29 mouse cellular contexts compared by ENCODE assay signal in the genomic region with DNA sequence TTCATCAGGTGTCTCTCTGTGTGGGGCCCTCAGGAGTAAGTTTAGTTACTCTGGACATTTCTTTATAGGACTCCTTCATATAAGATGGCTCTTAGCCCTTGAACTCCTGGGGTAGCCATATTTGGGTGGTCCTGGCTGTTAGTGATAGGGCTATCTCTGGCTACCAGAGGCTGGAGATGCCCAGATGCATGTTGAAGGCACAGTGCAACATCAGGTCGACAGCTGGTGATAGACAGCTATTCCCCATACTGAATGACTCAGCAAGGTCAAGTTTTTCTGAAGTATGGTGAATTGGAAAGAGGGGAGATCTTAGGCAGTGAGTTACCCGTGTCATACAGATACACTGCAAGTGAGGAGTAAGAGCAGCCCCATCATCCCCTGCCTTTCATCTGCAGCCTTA. TPM values are rescaled to one million over a fixed set of nuclear protein-coding genes. Genes with fewer than 3 reads are reported as not detected.
DNase-seq lines count a peak whose midpoint lies in the region; ATAC-seq and TF ChIP-seq lines count a peak whose summit lies in the region.
"Had no signal": no experiment of that assay in that cellular context is flagged by ENCODE, and none has a peak within 500 bp of the region (broad histone marks: within the 10 kb centered on the region; RNA-seq: fewer than 3 reads in every experiment).

No protein-coding gene starts in this region.

- TF ChIP-seq CTCF in intestine, postnatal 0 days (IDR thresholded peaks at IDR 0.05; ENCODE audit: low read depth) = no peak
- no peak for TF ChIP-seq CTCF in liver, embryonic 14.5 days (IDR thresholded peaks at IDR 0.05; ENCODE audit: low read depth)
- no peak for TF ChIP-seq CTCF in cerebellum, adult 2 months (IDR thresholded peaks at IDR 0.05; ENCODE audit: borderline replicate concordance, insufficient read depth, low read depth, low read length)

- peak; percentile 86 for TF ChIP-seq EP300 in liver, embryonic 14.5 days (IDR thresholded peaks at IDR 0.05; ENCODE audit: low read depth)

- ATAC-seq in intestine, postnatal 0 days = no peak
- no peak for ATAC-seq in intestine, embryonic 15.5 days
- peak; percentile 81 for ATAC-seq in liver, embryonic 14.5 days (ENCODE audit: insufficient read depth)
- peak; percentile 67 for ATAC-seq in megakaryocyte-erythroid progenitor cell, adult 5-6 weeks (replicated peaks; ENCODE audit: low FRiP score, low TSS enrichment, poor library complexity, severe bottlenecking)
- ATAC-seq: forebrain, embryonic 15.5 days; inflammation-experienced regulatory T-cells, adult 6 months had no signal

- TF ChIP-seq POLR2A in cerebellum, adult 2 months (IDR thresholded peaks at IDR 0.05; ENCODE audit: borderline replicate concordance, insufficient read depth, low read length) = no peak

- DNase-seq in liver = peak; percentile 62
- DNase-seq in liver, embryonic 14.5 days (ENCODE audit: low read depth in 3 of 3, low spot score in 3 of 3) = peak in 1 of 3 experiments; percentile 54
- DNase-seq in cerebellum, postnatal 14 days = no peak
- DNase-seq in cerebellum, adult 2 months = no peak
- no peak for DNase-seq in adrenal gland, adult 18-20 months (ENCODE audit: low spot score in 2 of 2)
- DNase-seq: adrenal gland, postnatal 10 days; cerebellum, adult 8-10 months; cerebellum, postnatal 36 days; gastrocnemius, postnatal 25 days; layer of hippocampus, postnatal 36 days; left cerebral cortex, postnatal 4 days; midbrain, embryonic 14.5 days; right cerebral cortex, postnatal 25 days; spleen, adult 18-20 months; thymus, adult 2 months; thymus, postnatal 36 days had no signal

- H3K4me2 ChIP-seq in intestine, postnatal 0 days (replicated peaks; ENCODE audit: low read depth) = no peak overlapping the region
- H3K4me2 ChIP-seq in intestine, embryonic 15.5 days (replicated peaks) = no peak overlapping the region
- peak overlapping the region; percentile 11 for H3K4me2 ChIP-seq in liver, embryonic 14.5 days (ENCODE audit: low read depth)
- H3K4me2 ChIP-seq: forebrain, embryonic 15.5 days; hindbrain, embryonic 15.5 days; lung, embryonic 15.5 days had no signal

- no peak overlapping the region for H3K9ac ChIP-seq in intestine, postnatal 0 days (ENCODE audit: low read depth, low read length)
- no peak overlapping the region for H3K9ac ChIP-seq in intestine, embryonic 15.5 days
- H3K9ac ChIP-seq in liver, embryonic 14.5 days (replicated peaks) = 0 out of 2 replicates have a peak overlapping the region, but pooled peaks have one; percentile 11
- H3K9ac ChIP-seq: forebrain, embryonic 15.5 days; hindbrain, embryonic 15.5 days; lung, embryonic 15.5 days had no signal

- no peaks in the 10 kb centered on the region for H3K9me3 ChIP-seq in intestine, postnatal 0 days (ENCODE audit: control insufficient read depth)
- no peaks in the 10 kb centered on the region for H3K9me3 ChIP-seq in intestine, embryonic 15.5 days
- H3K9me3 ChIP-seq in liver, embryonic 14.5 days (ENCODE audit: control insufficient read depth, low read length) = no peaks in the 10 kb centered on the region
- H3K9me3 ChIP-seq: forebrain, embryonic 10.5 days; forebrain, embryonic 15.5 days; heart, embryonic 10.5 days; hindbrain, embryonic 10.5 days; hindbrain, embryonic 15.5 days; lung, embryonic 15.5 days; megakaryocyte, embryonic 14.5 days had no signal

- H3K4me1 ChIP-seq in intestine, postnatal 0 days (replicated peaks; ENCODE audit: control insufficient read depth, insufficient read depth, low read length) = peaks cover 11% of the 10 kb centered on the region; the same call in 1 of the 2 replicates
- peaks cover 18% of the 10 kb centered on the region for H3K4me1 ChIP-seq in intestine, embryonic 15.5 days (replicated peaks)
- H3K4me1 ChIP-seq in liver, embryonic 14.5 days (replicated peaks; ENCODE audit: control insufficient read depth in 2 of 2, insufficient read depth in 2 of 2, low read length in 1 of 2) = peaks cover 25 to 29% of the 10 kb centered on the region in 2 experiments
- no peaks in the 10 kb centered on the region for H3K4me1 ChIP-seq in cerebellum, adult 2 months (ENCODE audit: control insufficient read depth, insufficient read depth, low read length)
- H3K4me1 ChIP-seq: forebrain, embryonic 15.5 days; hindbrain, embryonic 15.5 days; megakaryocyte, embryonic 14.5 days had no signal

- H3K27me3 ChIP-seq in intestine, postnatal 0 days (replicated peaks; ENCODE audit: control insufficient read depth, insufficient read depth, low read length) = no peaks in the 10 kb centered on the region
- H3K27me3 ChIP-seq in intestine, embryonic 15.5 days (replicated peaks) = no peaks in the 10 kb centered on the region
- no peaks in the 10 kb centered on the region for H3K27me3 ChIP-seq in liver, embryonic 14.5 days (ENCODE audit: control insufficient read depth, insufficient read depth, low read length)
- no peaks in the 10 kb centered on the region for H3K27me3 ChIP-seq in cerebellum, adult 2 months (ENCODE audit: control insufficient read depth, insufficient read depth, low read length)
- H3K27me3 ChIP-seq: forebrain, embryonic 15.5 days; hindbrain, embryonic 15.5 days; lung, embryonic 15.5 days had no signal

- H3K36me3 ChIP-seq in intestine, postnatal 0 days (ENCODE audit: control insufficient read depth, insufficient read depth) = peaks cover 30% of the 10 kb centered on the region
- peaks cover 19% of the 10 kb centered on the region for H3K36me3 ChIP-seq in intestine, embryonic 15.5 days
- H3K36me3 ChIP-seq in liver, embryonic 14.5 days (replicated peaks; ENCODE audit: control insufficient read depth, insufficient read depth, low read depth) = peaks cover 8% of the 10 kb centered on the region
- H3K36me3 ChIP-seq: forebrain, embryonic 15.5 days; hindbrain, embryonic 15.5 days had no signal

- H3K4me3 ChIP-seq in intestine, postnatal 0 days (ENCODE audit: low read depth, low read length) = no peak overlapping the region
- no peak overlapping the region for H3K4me3 ChIP-seq in intestine, embryonic 15.5 days (replicated peaks)
- no peak overlapping the region for H3K4me3 ChIP-seq in liver, embryonic 14.5 days (ENCODE audit: insufficient read depth in 1 of 2, low read depth in 2 of 2, low read length in 2 of 2)
- H3K4me3 ChIP-seq in cerebellum, adult 2 months (replicated peaks; ENCODE audit: insufficient read depth, low read depth, low read length) = no peak overlapping the region
- H3K4me3 ChIP-seq: forebrain, embryonic 10.5 days; forebrain, embryonic 15.5 days; heart, embryonic 10.5 days; hindbrain, embryonic 10.5 days; hindbrain, embryonic 15.5 days; lung, embryonic 15.5 days; megakaryocyte, embryonic 14.5 days had no signal

- H3K27ac ChIP-seq in intestine, postnatal 0 days (ENCODE audit: low read depth, low read length) = peak overlapping the region; percentile 54; the same call in 1 of the 2 replicates
- H3K27ac ChIP-seq in intestine, embryonic 15.5 days = no peak overlapping the region
- H3K27ac ChIP-seq in liver, embryonic 14.5 days = peak overlapping the region; percentile 41
- no peak overlapping the region for H3K27ac ChIP-seq in cerebellum, adult 2 months (ENCODE audit: insufficient read depth, low read length)
- H3K27ac ChIP-seq: forebrain, embryonic 10.5 days; forebrain, embryonic 15.5 days; hindbrain, embryonic 10.5 days; hindbrain, embryonic 15.5 days; lung, embryonic 15.5 days had no signal

- WGBS in intestine, postnatal 0 days = 53% methylated on average over 2 of the region's 2 CpGs
- WGBS in intestine, embryonic 15.5 days = 82% methylated on average over 2 of the region's 2 CpGs
- WGBS in liver, embryonic 14.5 days (ENCODE audit: insufficient replicate concordance) = 5% methylated on average over 2 of the region's 2 CpGs
- WGBS in cerebellum, adult 2 months = 79% methylated on average over 2 of the region's 2 CpGs

RNA-seq across cellular contexts. Expression of gene Fgfrl1, which starts 15.6 kb away (rescaled TPM):
- polyA plus RNA-seq in intestine, postnatal 0 days (2015; fragmentation: Nextera tagmentation; extraction: Ambion mirVana) = 14.8 and 14.9 TPM in 2 replicates
- 21.8 and 26.3 TPM in 2 replicates for polyA plus RNA-seq in intestine, embryonic 15.5 days (2015; fragmentation: Nextera tagmentation; extraction: Ambion mirVana)
- polyA plus RNA-seq in liver, embryonic 14.5 days (2012; rRNA removed) = 11.0 and 12.7 TPM in 2 replicates
- polyA plus RNA-seq in liver, embryonic 14.5 days (2014; fragmentation: Nextera tagmentation; extraction: Ambion mirVana) = 5.9 and 7.4 TPM in 2 replicates
- 16.8 and 29.8 TPM in 2 replicates for total RNA-seq in megakaryocyte-erythroid progenitor cell, adult 5-6 weeks (2014; fragmentation: Nextera tagmentation)
- 7.5 and 8.4 TPM in 2 replicates for total RNA-seq in megakaryocyte-erythroid progenitor cell, adult 5-6 weeks (2017)
- polyA plus RNA-seq in cerebellum, adult 2 months (2012; rRNA removed) = 30.6 and 35.8 TPM in 2 replicates
- 10 to 100 TPM; 30.3 to 68.9 TPM for total RNA-seq in adrenal gland, adult 18-20 months (2021)

RNA-seq across cellular contexts. Expression of gene Slc26a1, which starts 32.4 kb away (rescaled TPM):
- polyA plus RNA-seq in intestine, postnatal 0 days (2015; fragmentation: Nextera tagmentation; extraction: Ambion mirVana) = 1.9 and 2.1 TPM in 2 replicates
- polyA plus RNA-seq in intestine, embryonic 15.5 days (2015; fragmentation: Nextera tagmentation; extraction: Ambion mirVana) = 3.6 and 4.9 TPM in 2 replicates
- 15.3 and 17.9 TPM in 2 replicates for polyA plus RNA-seq in liver, embryonic 14.5 days (2012; rRNA removed)
- polyA plus RNA-seq in liver, embryonic 14.5 days (2014; fragmentation: Nextera tagmentation; extraction: Ambion mirVana) = 12.6 and 15.5 TPM in 2 replicates
- 22.9 and 25.8 TPM in 2 replicates for total RNA-seq in megakaryocyte-erythroid progenitor cell, adult 5-6 weeks (2014; fragmentation: Nextera tagmentation)
- total RNA-seq in megakaryocyte-erythroid progenitor cell, adult 5-6 weeks (2017) = 10.7 and 12.3 TPM in 2 replicates
- polyA plus RNA-seq in cerebellum, adult 2 months (2012; rRNA removed) = 1.7 and 1.9 TPM in 2 replicates
- under 1 TPM; 0.06 to 0.23 TPM for total RNA-seq in adrenal gland, adult 18-20 months (2021)
- total RNA-seq: gastrocnemius, postnatal 25 days; neutrophil, adult 5-6 weeks had no signal
- polyA plus RNA-seq: large intestine, adult 2 months had no signal

RNA-seq across cellular contexts. Expression of gene Dgkq, which starts 38.3 kb away (rescaled TPM):
- polyA plus RNA-seq in intestine, postnatal 0 days (2015; fragmentation: Nextera tagmentation; extraction: Ambion mirVana) = 10.3 and 13.6 TPM in 2 replicates
- 11.1 and 11.2 TPM in 2 replicates for polyA plus RNA-seq in intestine, embryonic 15.5 days (2015; fragmentation: Nextera tagmentation; extraction: Ambion mirVana)
- 4.7 TPM in 2 replicates for polyA plus RNA-seq in liver, embryonic 14.5 days (2012; rRNA removed)
- 1.9 and 2.3 TPM in 2 replicates for polyA plus RNA-seq in liver, embryonic 14.5 days (2014; fragmentation: Nextera tagmentation; extraction: Ambion mirVana)
- 16.3 and 24.7 TPM in 2 replicates for total RNA-seq in megakaryocyte-erythroid progenitor cell, adult 5-6 weeks (2014; fragmentation: Nextera tagmentation)
- 10.5 and 13.0 TPM in 2 replicates for total RNA-seq in megakaryocyte-erythroid progenitor cell, adult 5-6 weeks (2017)
- 89.1 and 91.8 TPM in 2 replicates for polyA plus RNA-seq in cerebellum, adult 2 months (2012; rRNA removed)
- 10 to 100 TPM; 19.9 to 21.3 TPM for total RNA-seq in adrenal gland, adult 18-20 months (2021)

RNA-seq across cellular contexts. Expression of gene Idua, which starts 47.6 kb away (rescaled TPM):
- polyA plus RNA-seq in intestine, postnatal 0 days (2015; fragmentation: Nextera tagmentation; extraction: Ambion mirVana) = 4.8 and 5.8 TPM in 2 replicates
- 12.0 and 12.8 TPM in 2 replicates for polyA plus RNA-seq in intestine, embryonic 15.5 days (2015; fragmentation: Nextera tagmentation; extraction: Ambion mirVana)
- 3.0 and 3.1 TPM in 2 replicates for polyA plus RNA-seq in liver, embryonic 14.5 days (2012; rRNA removed)
- polyA plus RNA-seq in liver, embryonic 14.5 days (2014; fragmentation: Nextera tagmentation; extraction: Ambion mirVana) = 2.5 and 2.9 TPM in 2 replicates
- total RNA-seq in megakaryocyte-erythroid progenitor cell, adult 5-6 weeks (2014; fragmentation: Nextera tagmentation) = 19.9 and 20.7 TPM in 2 replicates
- 2.8 and 7.8 TPM in 2 replicates for total RNA-seq in megakaryocyte-erythroid progenitor cell, adult 5-6 weeks (2017)
- 29.0 and 37.8 TPM in 2 replicates for polyA plus RNA-seq in cerebellum, adult 2 months (2012; rRNA removed)
- total RNA-seq in adrenal gland, adult 18-20 months (2021) = 10 to 100 TPM; 14.3 to 14.8 TPM

Comparison
In these comparisons a context has a peak if more than half of its experiments do, and no peak if none do; other contexts are left out.
1. H3K27ac ChIP-seq: peak in intestine, postnatal 0 days (single experiment) and liver, embryonic 14.5 days (single experiment); none in intestine, embryonic 15.5 days (single experiment) and cerebellum, adult 2 months (single experiment).
2. ATAC-seq: peak in liver, embryonic 14.5 days (single experiment) and megakaryocyte-erythroid progenitor cell, adult 5-6 weeks (single experiment); none in intestine, postnatal 0 days (single experiment) and intestine, embryonic 15.5 days (single experiment).